Mouse (Mus musculus) testis, postnatal 10 days (tissue): ENCODE data around the gene 1700028P14Rik.
"Not testable (repeated sequence)": the region's sequence is repeated elsewhere in the genome, so short reads cannot be mapped to it uniquely, and the experiment has no call there.

Experiments
- DNase-seq: peaks from one replicate; pipeline ENCODE4 v3.0.0; 2021; ENCODE audit warnings: low spot score

Gene 1700028P14Rik

GRCm38 (mm10) chr19:23652644-23653043 lies at the start of gene 1700028P14Rik:
Gene 1700028P14Rik, minus strand, starts transcription at chr19:23652812.
- peak; percentile 84 for DNase-seq

- DNase-seq: no peak
Observed at GRCm38 (mm10) chr19:23699131-23699530, 46.5 kb upstream of the 1700028P14Rik start.

- DNase-seq: no peak
Observed at GRCm38 (mm10) chr19:23698366-23698765, 45.8 kb upstream of the 1700028P14Rik start.

- no peak for DNase-seq
Observed at GRCm38 (mm10) chr19:23697861-23698260, 45.2 kb upstream of the 1700028P14Rik start.

GRCm38 (mm10) chr19:23694344-23694743 lies 41.7 kb upstream of the 1700028P14Rik start:
- DNase-seq: no peak

GRCm38 (mm10) chr19:23688421-23688946 lies 35.9 kb upstream of the 1700028P14Rik start:
- no peak for DNase-seq

- DNase-seq: peak; percentile 96
Observed at GRCm38 (mm10) chr19:23687296-23688021, 34.8 kb upstream of the 1700028P14Rik start, which contains the start of gene Ptar1. Gene Ptar1, plus strand, starts transcription at chr19:23687429.

GRCm38 (mm10) chr19:23686962-23687295 lies 34.3 kb upstream of the 1700028P14Rik start:
- no peak for DNase-seq

- not testable (repeated sequence) for DNase-seq
Observed at GRCm38 (mm10) chr19:23675656-23676055, 23.0 kb upstream of the 1700028P14Rik start.

- DNase-seq: no peak
Observed at GRCm38 (mm10) chr19:23673021-23673420, 20.4 kb upstream of the 1700028P14Rik start.

- DNase-seq: no peak
Observed at GRCm38 (mm10) chr19:23668142-23668655, 15.6 kb upstream of the 1700028P14Rik start.

- DNase-seq: no peak
Observed at GRCm38 (mm10) chr19:23664083-23664482, 11.5 kb upstream of the 1700028P14Rik start.

- no peak for DNase-seq
Observed at GRCm38 (mm10) chr19:23658350-23658749, 5.7 kb upstream of the 1700028P14Rik start.

- DNase-seq: no peak
Observed at GRCm38 (mm10) chr19:23657261-23657932, 4.8 kb upstream of the 1700028P14Rik start.

- DNase-seq: no peak
Observed at GRCm38 (mm10) chr19:23653154-23653553, 542 bp upstream of the 1700028P14Rik start.

GRCm38 (mm10) chr19:23647308-23647707 lies 5.3 kb downstream of the 1700028P14Rik start:
- no peak for DNase-seq

GRCm38 (mm10) chr19:23645347-23645746 lies 7.3 kb downstream of the 1700028P14Rik start:
- DNase-seq: no peak

- DNase-seq: no peak
Observed at GRCm38 (mm10) chr19:23643819-23644218, 8.8 kb downstream of the 1700028P14Rik start.

GRCm38 (mm10) chr19:23636786-23637185 lies 15.8 kb downstream of the 1700028P14Rik start:
- no peak for DNase-seq

- no peak for DNase-seq
Observed at GRCm38 (mm10) chr19:23631611-23632492, 20.8 kb downstream of the 1700028P14Rik start.

- no peak for DNase-seq
Observed at GRCm38 (mm10) chr19:23614268-23614667, 38.3 kb downstream of the 1700028P14Rik start.

- no peak for DNase-seq
Observed at GRCm38 (mm10) chr19:23609724-23610123, 42.9 kb downstream of the 1700028P14Rik start.
